ENCODE assay signal across 12 mouse cellular contexts in genomic region chr2:25228995-25229530, GRCm38 (mm10). TPM values are rescaled to one million over a fixed set of nuclear protein-coding genes. Genes with fewer than 3 reads are reported as not detected.
DNase-seq lines count a peak whose midpoint lies in the region; ATAC-seq and TF ChIP-seq lines count a peak whose summit lies in the region.
"Had no signal": no experiment of that assay in that cellular context is flagged by ENCODE, and none has a peak within 500 bp of the region (broad histone marks: within the 10 kb centered on the region; RNA-seq: fewer than 3 reads in every experiment).

No protein-coding gene starts in this region.

- no peak overlapping the region for H3K9ac ChIP-seq in forebrain, embryonic 16.5 days (replicated peaks; ENCODE audit: low read depth, low read length)
- H3K9ac ChIP-seq in lung, postnatal 0 days (replicated peaks; ENCODE audit: low read depth), result no peak overlapping the region
- no peak overlapping the region for H3K9ac ChIP-seq in limb, embryonic 12.5 days (replicated peaks)
- H3K9ac ChIP-seq: embryonic facial prominence, embryonic 12.5 days had no signal

- TF ChIP-seq POLR2A in small intestine, adult 2 months (IDR thresholded peaks at IDR 0.05; ENCODE audit: low read depth, low read length), result no peak

- no peak for ATAC-seq in forebrain, embryonic 16.5 days
- no peak for ATAC-seq in lung, postnatal 0 days
- no peak for ATAC-seq in limb, embryonic 12.5 days (ENCODE audit: insufficient number of reproducible peaks, insufficient read depth, low FRiP score, low TSS enrichment, low read depth)

- peak overlapping the region; percentile 80 for H3K27ac ChIP-seq in forebrain, embryonic 10.5 days
- H3K27ac ChIP-seq in forebrain, embryonic 16.5 days (ENCODE audit: low read length), result no peak overlapping the region
- peak overlapping the region; percentile 68; the same call in 1 of the 2 replicates for H3K27ac ChIP-seq in lung, postnatal 0 days (ENCODE audit: low read length)
- H3K27ac ChIP-seq in limb, embryonic 12.5 days, result no peak overlapping the region
- H3K27ac ChIP-seq in small intestine, adult 2 months (ENCODE audit: insufficient read depth, low read depth, low read length), result peak overlapping the region; percentile 56
- H3K27ac ChIP-seq: embryonic facial prominence, embryonic 12.5 days had no signal

- H3K4me3 ChIP-seq in forebrain, embryonic 10.5 days, result peak overlapping the region; percentile 38
- no peak overlapping the region for H3K4me3 ChIP-seq in forebrain, embryonic 16.5 days (replicated peaks; ENCODE audit: low read length)
- H3K4me3 ChIP-seq in lung, postnatal 0 days (ENCODE audit: low read depth, low read length), result no peak overlapping the region
- H3K4me3 ChIP-seq in limb, embryonic 12.5 days (replicated peaks), result no peak overlapping the region
- H3K4me3 ChIP-seq in small intestine, adult 2 months (ENCODE audit: low read depth, low read length), result no peak overlapping the region

- TF ChIP-seq CTCF in lung, postnatal 0 days (IDR thresholded peaks at IDR 0.05), result no peak
- TF ChIP-seq CTCF in small intestine, adult 2 months (IDR thresholded peaks at IDR 0.05; ENCODE audit: extremely low read depth, insufficient read length, insufficient replicate concordance, low read depth, low read length), result no peak

- WGBS in forebrain, embryonic 10.5 days, result 66% methylated on average over 6 of the region's 6 CpGs
- 69% methylated on average over 6 of the region's 6 CpGs for WGBS in forebrain, embryonic 16.5 days
- WGBS in lung, postnatal 0 days, result 70% methylated on average over 6 of the region's 6 CpGs
- WGBS in limb, embryonic 12.5 days, result 68% methylated on average over 6 of the region's 6 CpGs
- 77% methylated on average over 6 of the region's 6 CpGs for WGBS in small intestine, adult 2 months

- H3K4me1 ChIP-seq in forebrain, embryonic 10.5 days, result peaks cover 26% of the 10 kb centered on the region
- peaks cover 8% of the 10 kb centered on the region for H3K4me1 ChIP-seq in forebrain, embryonic 16.5 days (replicated peaks; ENCODE audit: control insufficient read depth, insufficient read depth, low read length)
- H3K4me1 ChIP-seq in lung, postnatal 0 days (ENCODE audit: insufficient read depth, low read depth, low read length), result peaks cover 6% of the 10 kb centered on the region; the same call in 1 of the 2 replicates
- H3K4me1 ChIP-seq in limb, embryonic 12.5 days (replicated peaks), result 0 out of 2 replicates have a peak, but pooled peaks cover 5% of the 10 kb centered on the region
- H3K4me1 ChIP-seq in small intestine, adult 2 months (ENCODE audit: control insufficient read depth, insufficient read depth, insufficient read length, low read length), result peaks cover 12% of the 10 kb centered on the region

- peaks cover 14% of the 10 kb centered on the region for H3K27me3 ChIP-seq in forebrain, embryonic 10.5 days (ENCODE audit: poor library complexity, severe bottlenecking)
- H3K27me3 ChIP-seq in forebrain, embryonic 16.5 days (replicated peaks; ENCODE audit: control insufficient read depth, insufficient read depth, low read length), result no peaks in the 10 kb centered on the region
- no peaks in the 10 kb centered on the region; the same call in 1 of the 2 replicates for H3K27me3 ChIP-seq in lung, postnatal 0 days (replicated peaks; ENCODE audit: insufficient read depth, low read length)
- peaks cover 42% of the 10 kb centered on the region for H3K27me3 ChIP-seq in limb, embryonic 12.5 days
- H3K27me3 ChIP-seq in small intestine, adult 2 months (ENCODE audit: control insufficient read depth, insufficient read depth, low read length), result no peaks in the 10 kb centered on the region

- H3K9me3 ChIP-seq in forebrain, embryonic 10.5 days, result no peaks in the 10 kb centered on the region
- H3K9me3 ChIP-seq in forebrain, embryonic 16.5 days (ENCODE audit: control insufficient read depth, low read length), result no peaks in the 10 kb centered on the region
- H3K9me3 ChIP-seq in lung, postnatal 0 days (ENCODE audit: low read length), result no peaks in the 10 kb centered on the region
- H3K9me3 ChIP-seq in limb, embryonic 12.5 days, result no peaks in the 10 kb centered on the region
- H3K9me3 ChIP-seq: embryonic facial prominence, embryonic 12.5 days had no signal

- no peak for DNase-seq in forebrain, embryonic 10.5 days (ENCODE audit: extremely low spot score, low spot score)
- DNase-seq in lung, postnatal 0 days (ENCODE audit: low spot score), result no peak
- no peak for DNase-seq in lung, postnatal 25 days (ENCODE audit: low spot score)
- no peak for DNase-seq in retina, embryonic 14.5 days (ENCODE audit: low spot score)
- DNase-seq in gastrocnemius, postnatal 10 days, result no peak

- no peak for TF ChIP-seq EP300 in lung, postnatal 0 days (IDR thresholded peaks at IDR 0.05)

- H3K4me2 ChIP-seq in forebrain, embryonic 16.5 days (ENCODE audit: low read length), result no peak overlapping the region
- no peak overlapping the region for H3K4me2 ChIP-seq in lung, postnatal 0 days (replicated peaks; ENCODE audit: low read depth, low read length)
- H3K4me2 ChIP-seq in limb, embryonic 12.5 days, result peak overlapping the region; percentile 44

- no peaks in the 10 kb centered on the region for H3K36me3 ChIP-seq in forebrain, embryonic 10.5 days (replicated peaks)
- no peaks in the 10 kb centered on the region for H3K36me3 ChIP-seq in forebrain, embryonic 16.5 days (ENCODE audit: control insufficient read depth, insufficient read depth)
- no peaks in the 10 kb centered on the region for H3K36me3 ChIP-seq in lung, postnatal 0 days (ENCODE audit: insufficient read depth, low read length)
- no peaks in the 10 kb centered on the region for H3K36me3 ChIP-seq in limb, embryonic 12.5 days
- no peaks in the 10 kb centered on the region for H3K36me3 ChIP-seq in small intestine, adult 2 months (ENCODE audit: control insufficient read depth, insufficient read depth, low read length)
- H3K36me3 ChIP-seq: embryonic facial prominence, embryonic 12.5 days had no signal

RNA-seq across cellular contexts. Expression of gene Tubb4b, which starts 4.6 kb away (rescaled TPM):
- polyA plus RNA-seq in forebrain, embryonic 10.5 days (2016; fragmentation: Nextera tagmentation; extraction: Ambion mirVana), result 736 and 780 TPM in 2 replicates
- 394 TPM in 2 replicates for polyA plus RNA-seq in forebrain, embryonic 16.5 days (2015; fragmentation: Nextera tagmentation; extraction: Ambion mirVana)
- polyA plus RNA-seq in lung, postnatal 0 days (2015; fragmentation: Nextera tagmentation; extraction: Ambion mirVana), result 344 and 386 TPM in 2 replicates
- 481 and 489 TPM in 2 replicates for polyA plus RNA-seq in limb, embryonic 12.5 days (2016; fragmentation: Nextera tagmentation; extraction: Ambion mirVana)
- 481 and 881 TPM in 2 replicates for polyA plus RNA-seq in small intestine, adult 2 months (2012; rRNA removed)
- total RNA-seq in gastrocnemius, postnatal 10 days (2021), result 100 to 1,000 TPM; 470 to 500 TPM

RNA-seq across cellular contexts. Expression of gene Slc34a3, which starts 5.1 kb away (rescaled TPM):
- polyA plus RNA-seq in forebrain, embryonic 10.5 days (2016; fragmentation: Nextera tagmentation; extraction: Ambion mirVana), result not detected in 2 replicates
- not detected in 2 replicates for polyA plus RNA-seq in forebrain, embryonic 16.5 days (2015; fragmentation: Nextera tagmentation; extraction: Ambion mirVana)
- polyA plus RNA-seq in lung, postnatal 0 days (2015; fragmentation: Nextera tagmentation; extraction: Ambion mirVana), result not detected in 2 replicates
- not detected in 2 replicates for polyA plus RNA-seq in limb, embryonic 12.5 days (2016; fragmentation: Nextera tagmentation; extraction: Ambion mirVana)
- polyA plus RNA-seq in small intestine, adult 2 months (2012; rRNA removed), result 0.05 and 5.6 TPM in 2 replicates
- total RNA-seq in gastrocnemius, postnatal 10 days (2021), result not detected
- total RNA-seq: monocyte, adult 5-6 weeks had no signal
- polyA plus RNA-seq: C2C12; embryonic facial prominence, embryonic 12.5 days had no signal

RNA-seq across cellular contexts. Expression of gene Rnf224, which starts 7.5 kb away (rescaled TPM):
- not detected in 2 replicates for polyA plus RNA-seq in forebrain, embryonic 10.5 days (2016; fragmentation: Nextera tagmentation; extraction: Ambion mirVana)
- not detected in 2 replicates for polyA plus RNA-seq in forebrain, embryonic 16.5 days (2015; fragmentation: Nextera tagmentation; extraction: Ambion mirVana)
- polyA plus RNA-seq in lung, postnatal 0 days (2015; fragmentation: Nextera tagmentation; extraction: Ambion mirVana), result 0.10 TPM in 1 of 2 replicates, not detected in the other
- not detected in 2 replicates for polyA plus RNA-seq in limb, embryonic 12.5 days (2016; fragmentation: Nextera tagmentation; extraction: Ambion mirVana)
- 0.10 TPM in 1 of 2 replicates, not detected in the other for polyA plus RNA-seq in small intestine, adult 2 months (2012; rRNA removed)
- total RNA-seq in gastrocnemius, postnatal 10 days (2021), result not detected
- total RNA-seq: monocyte, adult 5-6 weeks had no signal
- polyA plus RNA-seq: C2C12; embryonic facial prominence, embryonic 12.5 days; stomach, embryonic 14.5 days had no signal

RNA-seq across cellular contexts. Expression of gene Fam166a, which starts 10.5 kb away (rescaled TPM):
- 0.67 and 0.80 TPM in 2 replicates for polyA plus RNA-seq in forebrain, embryonic 10.5 days (2016; fragmentation: Nextera tagmentation; extraction: Ambion mirVana)
- polyA plus RNA-seq in forebrain, embryonic 16.5 days (2015; fragmentation: Nextera tagmentation; extraction: Ambion mirVana), result not detected in 2 replicates
- 0.32 and 0.98 TPM in 2 replicates for polyA plus RNA-seq in lung, postnatal 0 days (2015; fragmentation: Nextera tagmentation; extraction: Ambion mirVana)
- polyA plus RNA-seq in limb, embryonic 12.5 days (2016; fragmentation: Nextera tagmentation; extraction: Ambion mirVana), result not detected in 2 replicates
- polyA plus RNA-seq in small intestine, adult 2 months (2012; rRNA removed), result 0.10 TPM in 1 of 2 replicates, not detected in the other
- not detected for total RNA-seq in gastrocnemius, postnatal 10 days (2021)
- total RNA-seq: monocyte, adult 5-6 weeks had no signal
- polyA plus RNA-seq: C2C12; embryonic facial prominence, embryonic 12.5 days; stomach, embryonic 14.5 days had no signal

RNA-seq across cellular contexts. Expression of gene Rnf208, which starts 13.0 kb away (rescaled TPM):
- 23.3 and 26.5 TPM in 2 replicates for polyA plus RNA-seq in forebrain, embryonic 10.5 days (2016; fragmentation: Nextera tagmentation; extraction: Ambion mirVana)
- 91.6 and 106 TPM in 2 replicates for polyA plus RNA-seq in forebrain, embryonic 16.5 days (2015; fragmentation: Nextera tagmentation; extraction: Ambion mirVana)
- polyA plus RNA-seq in lung, postnatal 0 days (2015; fragmentation: Nextera tagmentation; extraction: Ambion mirVana), result 3.4 TPM in 2 replicates
- polyA plus RNA-seq in limb, embryonic 12.5 days (2016; fragmentation: Nextera tagmentation; extraction: Ambion mirVana), result 6.5 and 7.2 TPM in 2 replicates
- polyA plus RNA-seq in small intestine, adult 2 months (2012; rRNA removed), result 7.3 and 145 TPM in 2 replicates
- 1 to 10 TPM; 1.9 to 2.2 TPM for total RNA-seq in gastrocnemius, postnatal 10 days (2021)
- total RNA-seq: monocyte, adult 5-6 weeks had no signal

Comparison
In these comparisons a context has a peak if more than half of its experiments do, and no peak if none do; other contexts are left out.
1. H3K27ac ChIP-seq: peak in forebrain, embryonic 10.5 days (single experiment), lung, postnatal 0 days (single experiment) and small intestine, adult 2 months (single experiment); none in forebrain, embryonic 16.5 days (single experiment) and limb, embryonic 12.5 days (single experiment).